ENCODE assay signal across 11 mouse cellular contexts in the genomic region with DNA sequence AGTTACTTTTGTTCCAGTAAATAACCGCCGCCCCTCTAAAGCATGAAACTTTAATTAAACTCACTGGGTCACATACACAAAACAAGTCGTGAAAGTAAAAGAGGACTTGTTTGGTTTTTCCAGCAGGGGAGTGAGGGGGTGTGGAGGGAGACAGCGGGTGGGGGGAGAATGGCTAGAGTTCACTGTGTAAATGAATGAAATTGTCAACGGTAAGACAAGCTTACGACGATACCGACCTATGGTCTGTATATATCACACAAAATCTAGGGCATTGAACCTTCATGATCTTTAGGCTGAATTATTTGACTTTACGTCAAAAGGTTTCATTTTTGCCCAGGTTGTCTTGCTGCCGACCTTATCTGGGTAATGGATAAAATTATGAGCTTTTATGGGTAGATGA.
DNase-seq lines count a peak whose midpoint lies in the region; ATAC-seq and TF ChIP-seq lines count a peak whose summit lies in the region.
"Had no signal": no experiment of that assay in that cellular context is flagged by ENCODE, and none has a peak within 500 bp of the region (broad histone marks: within the 10 kb centered on the region; RNA-seq: fewer than 3 reads in every experiment).

No protein-coding gene starts in this region.

- H3K4me1 ChIP-seq in embryonic facial prominence, embryonic 12.5 days, result no peaks in the 10 kb centered on the region
- no peaks in the 10 kb centered on the region for H3K4me1 ChIP-seq in forebrain, postnatal 0 days (ENCODE audit: insufficient read depth)
- H3K4me1 ChIP-seq in midbrain, embryonic 11.5 days (ENCODE audit: control insufficient read depth, insufficient read depth, low read length), result peaks cover 10% of the 10 kb centered on the region; the same call in 1 of the 2 replicates

- intact Hi-C loops in gastrocnemius, adult 2 months (cut with DNase I), result no loop called here

- no peaks in the 10 kb centered on the region for H3K36me3 ChIP-seq in embryonic facial prominence, embryonic 12.5 days
- no peaks in the 10 kb centered on the region for H3K36me3 ChIP-seq in forebrain, postnatal 0 days (ENCODE audit: insufficient read depth)
- H3K36me3 ChIP-seq in midbrain, embryonic 11.5 days (ENCODE audit: control insufficient read depth, insufficient read depth, low read length), result no peaks in the 10 kb centered on the region

- no peak overlapping the region for H3K27ac ChIP-seq in gastrocnemius, adult 2 months
- H3K27ac ChIP-seq in embryonic facial prominence, embryonic 12.5 days, result no peak overlapping the region
- H3K27ac ChIP-seq in forebrain, postnatal 0 days (ENCODE audit: low read depth, low read length), result no peak overlapping the region
- no peak overlapping the region for H3K27ac ChIP-seq in midbrain, embryonic 11.5 days (ENCODE audit: low read depth, low read length)

- H3K4me2 ChIP-seq in embryonic facial prominence, embryonic 12.5 days (replicated peaks), result peak overlapping the region; percentile 10; the same call in 1 of the 2 replicates
- peak overlapping the region; percentile 40; the same call in 1 of the 2 replicates for H3K4me2 ChIP-seq in forebrain, postnatal 0 days (ENCODE audit: low read depth)
- peak overlapping the region; percentile 18; the same call in 1 of the 2 replicates for H3K4me2 ChIP-seq in midbrain, embryonic 11.5 days

- H3K9ac ChIP-seq in embryonic facial prominence, embryonic 12.5 days, result no peak overlapping the region
- no peak overlapping the region for H3K9ac ChIP-seq in forebrain, postnatal 0 days
- no peak overlapping the region for H3K9ac ChIP-seq in midbrain, embryonic 11.5 days (ENCODE audit: low read length)
- H3K9ac ChIP-seq: liver, postnatal 0 days had no signal

- 43% methylated on average over 10 of the region's 10 CpGs for WGBS in embryonic facial prominence, embryonic 12.5 days
- WGBS in forebrain, postnatal 0 days, result 21% methylated on average over 10 of the region's 10 CpGs
- 25% methylated on average over 10 of the region's 10 CpGs for WGBS in midbrain, embryonic 11.5 days

- H3K27me3 ChIP-seq in embryonic facial prominence, embryonic 12.5 days, result no peaks in the 10 kb centered on the region
- no peaks in the 10 kb centered on the region for H3K27me3 ChIP-seq in forebrain, postnatal 0 days (ENCODE audit: insufficient read depth, low read length)
- no peaks in the 10 kb centered on the region for H3K27me3 ChIP-seq in midbrain, embryonic 11.5 days (ENCODE audit: control insufficient read depth, insufficient read depth, low read length)

- no peaks in the 10 kb centered on the region for H3K9me3 ChIP-seq in embryonic facial prominence, embryonic 12.5 days
- H3K9me3 ChIP-seq in forebrain, postnatal 0 days (ENCODE audit: low read length), result no peaks in the 10 kb centered on the region
- H3K9me3 ChIP-seq in midbrain, embryonic 11.5 days (ENCODE audit: control insufficient read depth, low read length), result no peaks in the 10 kb centered on the region

- no peak for DNase-seq in gastrocnemius, adult 2 months
- DNase-seq in gastrocnemius, adult 8-10 months (ENCODE audit: low spot score in 2 of 2), result no peak
- no peak for DNase-seq in forebrain, postnatal 0 days
- DNase-seq in midbrain, embryonic 11.5 days (ENCODE audit: low spot score, missing footprints), result peak; percentile 89
- no peak for DNase-seq in cerebellum, adult 9-10 months
- DNase-seq in cerebellum, postnatal 10 days, result no peak
- no peak for DNase-seq in layer of hippocampus, adult 18-20 months (ENCODE audit: low spot score in 2 of 2)
- DNase-seq: cerebellum, adult 11 months; liver, postnatal 0 days had no signal

- H3K4me3 ChIP-seq in gastrocnemius, adult 2 months, result peak overlapping the region; percentile 38
- no peak overlapping the region for H3K4me3 ChIP-seq in embryonic facial prominence, embryonic 12.5 days
- H3K4me3 ChIP-seq in forebrain, postnatal 0 days (ENCODE audit: low read depth, low read length), result peak overlapping the region; percentile 15; the same call in 1 of the 2 replicates
- peak overlapping the region; percentile 0; the same call in 1 of the 2 replicates for H3K4me3 ChIP-seq in midbrain, embryonic 11.5 days (ENCODE audit: low read depth, low read length)

- ATAC-seq in embryonic facial prominence, embryonic 12.5 days (ENCODE audit: insufficient number of reproducible peaks, insufficient read depth, low FRiP score, low TSS enrichment), result no peak
- ATAC-seq in forebrain, postnatal 0 days, result no peak
- ATAC-seq in midbrain, embryonic 11.5 days (ENCODE audit: low FRiP score), result peak; percentile 53; the same call in 1 of the 2 replicates
- ATAC-seq: intestine, postnatal 0 days; liver, postnatal 0 days had no signal

- no peak for TF ChIP-seq CTCF in gastrocnemius, adult 2 months (IDR thresholded peaks at IDR 0.05)
- no peak for TF ChIP-seq CTCF in forebrain, postnatal 0 days (IDR thresholded peaks at IDR 0.05; ENCODE audit: low read depth)
